Mouse (Mus musculus): ENCODE data around the gene Rusc2.

Gene Rusc2

DNA sequence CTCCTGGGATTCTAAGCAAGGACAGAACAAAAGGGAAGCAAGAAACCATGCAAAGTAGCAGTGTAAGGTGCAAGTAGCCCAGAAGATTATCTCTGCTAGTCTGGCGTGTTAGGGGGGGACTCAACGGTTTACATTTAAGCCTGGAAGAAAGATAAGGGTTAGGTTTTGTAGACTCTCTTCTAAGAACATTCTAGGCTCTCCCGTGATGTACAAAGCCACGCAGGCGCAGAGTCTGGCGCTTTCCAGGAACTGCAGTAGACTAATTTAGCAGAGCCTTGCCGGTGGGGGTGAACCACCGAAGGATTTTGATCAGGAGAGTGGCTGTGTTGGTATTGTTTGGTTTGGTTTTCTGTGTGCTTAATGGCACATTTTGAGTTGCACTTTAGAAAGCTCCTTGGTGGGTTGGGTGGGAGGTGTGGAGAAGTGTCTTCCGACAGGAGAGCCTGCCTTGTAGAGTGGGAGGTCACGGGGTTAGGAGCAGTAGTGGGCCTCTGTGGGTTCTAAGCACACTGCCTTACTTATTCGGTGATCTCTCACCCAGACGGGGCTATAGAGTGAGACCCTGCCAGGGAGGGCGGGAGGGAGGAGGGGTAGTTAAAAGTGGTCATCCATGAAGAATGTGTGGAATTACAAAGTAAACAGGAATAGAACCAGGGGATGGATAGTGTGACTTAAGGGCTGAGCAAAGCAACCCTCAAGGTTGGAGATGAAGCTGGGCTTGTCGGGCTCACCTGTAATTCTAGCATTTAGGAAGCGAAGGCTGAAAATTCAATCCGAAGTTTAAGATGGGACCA, 35.7 kb downstream of the Rusc2 start:
- DNase-seq, result no peak

DNA sequence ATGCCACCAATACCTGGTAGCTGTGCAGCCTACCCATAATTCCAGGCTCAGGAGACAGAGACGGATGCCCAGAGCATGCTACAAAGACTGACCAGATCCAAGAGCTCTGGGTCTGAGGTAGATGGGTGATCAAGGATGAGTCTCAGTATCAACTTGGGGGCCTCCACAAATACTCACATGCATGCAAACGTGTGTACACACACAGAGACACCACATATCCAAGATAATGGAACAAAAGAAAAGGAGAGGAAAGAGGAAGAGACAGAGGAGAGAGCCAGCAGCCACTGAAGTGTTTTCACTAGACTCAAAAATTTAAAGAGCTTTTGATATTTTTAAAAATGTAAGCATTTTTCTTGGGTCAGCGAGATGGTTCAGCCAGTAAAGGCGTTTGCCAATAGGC, 36.7 kb downstream of the Rusc2 start:
- no peak for DNase-seq

DNA sequence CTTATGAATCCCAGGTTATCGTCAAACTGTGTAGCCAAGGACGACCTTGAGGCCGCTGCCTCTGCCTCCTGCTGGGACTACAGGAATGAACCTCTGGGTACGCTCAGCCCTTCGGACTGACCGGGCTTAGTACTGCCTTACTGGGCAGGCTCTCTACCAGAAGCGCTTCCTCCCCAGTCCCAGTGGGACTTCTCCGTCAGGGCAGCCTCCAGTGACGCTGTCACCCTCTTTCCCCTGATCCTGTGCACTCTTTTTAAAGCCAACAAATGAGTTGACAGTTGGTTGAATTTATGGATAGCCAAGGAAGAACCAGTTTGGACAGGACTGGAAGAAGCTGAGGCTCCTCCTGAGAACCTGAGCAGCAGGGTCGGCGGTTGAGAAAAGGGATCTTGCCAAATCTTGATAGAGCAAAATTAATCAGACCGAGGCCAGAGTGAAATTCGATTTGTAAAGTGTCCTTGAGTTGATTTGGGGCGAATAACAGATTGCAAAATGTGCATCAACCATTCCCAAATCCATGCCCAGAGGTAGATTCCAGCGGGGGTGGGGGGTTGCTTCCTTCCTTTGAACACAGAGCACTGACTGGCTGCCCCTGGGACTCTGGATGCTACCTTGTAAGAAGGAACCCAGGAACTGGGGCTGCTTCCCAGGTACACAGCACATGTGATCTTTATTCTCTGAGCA, 37.3 kb downstream of the Rusc2 start:
- DNase-seq, result no peak

DNA sequence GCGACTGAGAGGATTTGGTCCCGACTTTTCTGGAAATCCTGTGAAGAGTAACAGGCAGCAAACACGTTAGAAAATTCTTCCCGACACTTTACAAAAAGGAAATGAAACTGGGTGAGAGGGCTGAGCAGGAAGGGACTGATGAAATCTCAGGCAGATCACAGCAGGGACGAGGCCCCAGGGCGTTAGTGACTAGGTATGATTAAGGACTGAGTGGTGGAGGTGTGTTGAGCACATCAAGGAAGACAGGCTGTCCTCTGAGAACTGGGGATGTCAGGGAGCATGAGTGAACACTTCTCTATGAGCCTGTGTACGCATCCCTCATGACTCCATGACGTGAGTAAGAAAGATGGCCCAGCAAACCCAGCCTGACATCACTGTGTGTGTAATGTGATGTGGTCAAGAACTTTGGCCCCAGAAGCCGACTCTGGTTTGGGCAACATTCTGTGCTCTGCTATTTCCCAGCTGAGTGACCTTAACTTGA, 38.1 kb downstream of the Rusc2 start:
- DNase-seq, result no peak

DNA sequence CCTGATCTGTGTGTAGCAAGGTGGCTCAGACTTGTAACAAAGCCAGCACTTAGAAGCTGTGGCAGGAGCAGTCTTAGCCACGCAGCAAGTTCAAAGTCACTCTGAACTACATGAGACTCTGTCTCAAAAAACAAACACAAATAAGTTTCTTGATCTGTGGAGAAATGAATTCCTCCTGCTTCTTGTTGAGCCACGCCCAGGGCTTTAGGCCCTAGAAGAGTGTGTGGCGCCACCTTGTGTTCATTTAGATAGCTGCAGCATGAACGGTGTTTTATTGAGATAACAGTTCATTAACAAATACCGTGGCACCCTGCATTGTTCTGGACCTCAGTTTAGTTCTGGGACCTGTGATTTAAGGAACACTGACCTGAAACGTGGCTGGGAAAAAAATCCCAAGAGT, 38.5 kb downstream of the Rusc2 start:
- peak in 1 of 2 experiments; percentile 33 for DNase-seq

DNA sequence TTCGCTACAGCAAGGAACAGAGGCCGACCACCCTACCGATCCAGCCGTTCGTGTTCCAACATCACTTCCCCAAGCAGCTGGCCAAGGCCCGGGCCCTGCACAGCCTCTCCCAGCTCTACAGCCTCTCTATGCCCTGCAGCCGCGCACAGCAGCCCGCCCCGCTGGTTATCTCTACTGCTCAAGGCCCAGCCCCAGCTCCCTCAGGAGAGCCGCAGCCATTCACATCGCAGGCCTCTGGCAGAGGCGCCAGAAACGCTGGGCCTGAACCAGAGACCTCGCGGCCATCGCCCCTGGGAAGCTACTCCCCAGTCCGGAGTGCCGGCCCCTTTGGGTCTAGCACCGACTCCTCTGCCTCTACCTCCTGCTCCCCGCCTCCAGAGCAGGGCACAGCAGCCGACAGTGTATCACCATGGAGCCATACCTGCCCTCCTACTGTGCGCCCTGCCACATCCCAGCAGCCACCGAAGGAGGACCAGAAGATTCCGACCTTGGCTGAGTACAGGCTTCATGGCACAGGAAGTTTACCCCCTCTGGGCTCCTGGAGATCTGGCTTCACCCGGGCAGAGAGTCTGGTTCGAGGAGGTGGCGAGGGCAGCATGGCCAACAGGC, 40.0 kb downstream of the Rusc2 start:
- no peak for DNase-seq

DNA sequence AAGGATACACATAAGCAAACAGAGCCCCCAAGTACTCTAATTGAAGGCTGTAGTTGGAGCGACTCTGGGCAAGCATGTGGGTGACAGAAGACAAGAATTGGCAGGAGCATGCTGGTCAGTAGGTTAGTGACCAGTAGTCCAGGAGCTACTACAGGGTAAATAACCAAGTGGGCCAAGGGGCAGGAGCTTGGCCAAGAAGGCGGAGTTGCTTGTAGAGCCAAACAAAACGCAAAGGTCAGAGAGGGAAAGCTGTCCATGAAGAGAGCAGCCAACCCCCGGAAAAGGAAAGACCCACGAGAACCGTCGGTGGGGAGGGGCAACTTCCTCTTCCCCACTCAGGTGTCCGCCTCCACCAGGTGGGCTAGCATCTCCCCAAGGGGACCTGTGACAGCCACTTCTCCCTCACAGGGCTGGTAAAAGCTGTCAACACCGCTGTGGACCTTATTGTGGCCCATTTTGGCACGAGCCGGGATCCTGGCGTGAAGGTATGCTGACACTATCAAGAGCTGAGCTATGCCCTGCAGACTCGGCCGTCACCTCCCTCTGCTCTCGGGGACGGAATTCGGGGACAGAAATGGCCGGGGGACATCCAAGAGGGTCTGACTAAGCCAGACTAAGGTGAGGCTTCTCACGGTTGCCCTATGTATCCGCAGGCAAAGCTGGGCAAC, 41.6 kb downstream of the Rusc2 start:
- no peak for DNase-seq

DNA sequence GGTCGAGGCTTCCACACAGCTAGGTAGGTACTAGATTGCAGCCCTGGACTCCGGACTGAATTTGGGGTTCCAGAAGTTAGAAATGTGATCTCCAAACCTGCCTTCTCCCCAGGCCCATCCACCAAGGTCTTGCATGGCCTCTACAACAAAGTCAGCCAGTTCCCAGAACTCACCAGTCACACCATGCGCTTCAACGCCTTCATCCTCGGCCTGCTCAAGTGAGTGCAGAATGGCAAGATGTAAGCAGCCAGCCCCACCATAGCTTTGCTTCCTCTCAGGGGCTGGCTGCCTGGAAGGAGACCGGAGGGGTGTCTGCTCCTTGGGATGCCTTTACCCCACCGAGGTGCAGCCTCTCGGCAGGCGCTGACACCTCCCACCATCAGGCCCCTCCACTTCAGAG, 42.3 kb downstream of the Rusc2 start:
- no peak for DNase-seq

DNA sequence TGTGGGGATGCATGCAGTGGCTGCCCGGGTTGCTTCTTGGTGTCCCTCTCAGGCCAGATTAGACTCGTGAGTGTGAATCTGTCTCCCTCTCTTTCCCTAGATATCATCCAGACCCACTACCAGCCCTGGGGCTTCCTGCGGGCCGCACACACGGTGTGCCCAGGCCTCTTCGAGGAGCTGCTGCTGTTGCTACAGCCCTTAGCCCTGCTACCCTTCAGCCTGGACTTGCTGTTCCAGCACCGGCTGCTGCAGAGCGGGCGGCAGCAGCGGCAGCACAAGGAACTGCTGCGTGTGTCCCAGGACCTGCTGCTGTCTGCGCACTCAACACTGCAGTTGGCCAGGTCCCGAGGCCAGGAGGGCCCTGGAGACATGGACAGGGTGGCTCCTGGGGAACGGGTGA, 43.4 kb downstream of the Rusc2 start:
- DNase-seq, result no peak

DNA sequence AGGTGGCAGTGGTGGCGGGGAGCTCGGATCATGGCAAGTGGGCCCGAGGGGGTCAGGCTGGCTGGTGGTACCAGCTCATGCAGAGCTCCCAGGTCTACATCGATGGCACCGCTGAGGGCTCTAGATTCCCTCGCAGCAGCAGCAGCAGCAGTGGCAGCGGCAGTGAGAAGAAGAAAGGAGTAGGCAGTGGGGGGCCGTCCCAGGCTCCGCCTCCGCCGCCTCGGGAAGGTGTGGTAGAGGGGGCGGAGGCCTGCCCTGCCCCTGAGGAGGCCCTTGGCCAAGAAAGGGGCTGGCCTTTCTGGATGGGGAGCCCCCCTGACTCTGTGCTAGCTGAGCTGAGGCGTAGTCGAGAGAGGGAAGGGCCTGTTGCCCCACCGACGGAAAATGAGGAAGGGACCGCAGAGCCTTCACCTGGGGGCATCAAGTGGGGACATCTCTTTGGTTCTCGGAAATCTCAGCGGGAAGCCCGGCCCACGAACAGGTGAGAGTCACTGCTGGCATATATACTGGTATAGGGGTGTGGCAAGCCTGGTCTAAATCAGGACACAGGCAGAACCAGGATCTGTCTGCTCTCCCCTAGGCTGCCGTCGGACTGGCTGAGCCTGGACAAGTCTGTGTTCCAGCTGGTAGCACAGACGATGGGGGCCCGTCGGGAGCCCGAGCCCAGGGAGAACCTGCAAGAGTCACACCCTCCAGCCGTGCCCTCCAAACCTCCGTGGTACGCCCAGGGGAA, 44.0 kb downstream of the Rusc2 start:
- DNase-seq, result peak in 1 of 2 experiments; percentile 26

DNA sequence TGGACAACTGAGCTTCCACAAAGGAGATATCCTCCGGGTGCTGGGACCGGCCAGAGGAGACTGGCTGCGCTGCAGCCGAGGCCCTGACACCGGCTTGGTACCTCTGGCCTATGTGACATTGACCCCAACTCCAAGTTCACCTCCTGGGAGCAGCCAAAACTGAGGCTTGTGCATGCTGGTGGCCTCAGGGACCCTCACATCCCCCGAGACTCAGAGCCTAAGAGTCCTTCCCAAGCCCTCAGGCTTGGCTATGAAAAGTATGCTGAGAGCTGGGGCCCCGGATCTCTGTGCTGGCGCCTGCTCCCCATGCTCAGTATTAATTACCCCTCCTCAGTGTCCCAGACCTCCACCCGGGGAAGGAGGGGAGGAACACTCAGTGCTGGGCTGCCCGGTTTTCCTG, 44.7 kb downstream of the Rusc2 start:
- no peak for DNase-seq

DNA sequence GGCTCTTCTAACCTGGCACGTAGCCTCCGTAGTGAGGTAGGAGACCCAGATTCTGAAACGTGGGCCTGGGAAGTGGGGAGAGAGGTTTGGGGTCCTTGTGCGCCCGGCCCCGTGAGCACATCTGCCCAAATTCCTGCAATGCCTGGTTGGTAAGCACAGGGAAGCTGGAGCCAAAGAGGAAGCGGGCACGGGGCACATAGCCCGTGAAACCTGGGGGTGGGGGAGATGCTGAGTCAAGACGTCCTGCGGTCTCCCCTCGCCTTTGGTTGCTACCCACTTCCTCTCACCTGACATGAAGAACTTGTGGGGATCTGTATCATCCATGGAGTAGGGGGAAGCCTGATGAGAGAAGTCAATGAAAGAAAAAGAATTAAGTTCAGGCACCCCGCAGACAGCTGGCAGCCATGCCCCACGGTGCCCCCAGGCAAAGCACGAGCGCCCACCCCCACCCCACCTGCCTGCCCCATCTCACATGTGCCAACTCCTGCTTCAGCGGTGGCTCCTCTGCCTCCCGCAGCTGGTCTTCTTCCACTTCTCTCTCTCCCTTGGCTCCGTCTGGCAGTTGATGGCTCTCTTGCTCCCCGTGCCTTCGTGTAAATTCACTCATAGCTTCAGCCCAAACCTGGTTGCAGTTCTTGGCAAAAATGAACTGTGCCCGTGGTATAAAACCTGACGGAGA, 45.9 kb downstream of the Rusc2 start:
- DNase-seq, result peak; percentile 76 to 86

DNA sequence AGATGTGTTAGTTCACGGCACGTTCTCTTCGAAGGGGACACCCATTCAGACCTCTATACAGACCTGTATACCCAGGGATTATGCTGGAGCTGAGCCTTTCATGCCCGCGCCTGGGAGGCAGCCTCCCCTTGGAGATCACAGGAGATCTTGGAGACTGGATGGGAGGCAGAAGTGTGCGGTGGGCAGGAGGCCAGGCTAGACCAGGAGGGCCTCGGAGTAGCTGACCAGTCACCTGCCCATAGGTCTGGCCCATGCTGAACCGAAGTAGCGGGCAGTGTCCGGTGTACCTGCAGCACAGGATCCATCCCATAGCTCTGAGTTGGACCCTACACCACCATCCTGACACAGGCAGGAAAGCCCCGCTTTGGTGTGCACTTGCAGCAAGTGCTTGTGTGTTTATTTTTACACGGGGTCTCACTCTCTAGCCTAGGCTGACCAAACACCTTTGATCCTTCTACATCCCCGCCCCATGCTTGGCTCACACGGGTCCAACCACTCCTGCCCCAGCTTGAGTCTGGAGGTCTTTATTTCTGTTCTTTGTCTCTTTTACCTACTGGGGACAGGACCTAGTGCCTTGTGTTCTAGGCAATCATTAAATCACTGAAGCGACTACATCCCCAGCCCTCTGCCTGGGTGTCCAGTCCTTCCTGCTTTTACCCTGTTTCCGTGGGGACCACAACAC, 46.5 kb downstream of the Rusc2 start:
- peak in 1 of 2 experiments; percentile 28 for DNase-seq

DNA sequence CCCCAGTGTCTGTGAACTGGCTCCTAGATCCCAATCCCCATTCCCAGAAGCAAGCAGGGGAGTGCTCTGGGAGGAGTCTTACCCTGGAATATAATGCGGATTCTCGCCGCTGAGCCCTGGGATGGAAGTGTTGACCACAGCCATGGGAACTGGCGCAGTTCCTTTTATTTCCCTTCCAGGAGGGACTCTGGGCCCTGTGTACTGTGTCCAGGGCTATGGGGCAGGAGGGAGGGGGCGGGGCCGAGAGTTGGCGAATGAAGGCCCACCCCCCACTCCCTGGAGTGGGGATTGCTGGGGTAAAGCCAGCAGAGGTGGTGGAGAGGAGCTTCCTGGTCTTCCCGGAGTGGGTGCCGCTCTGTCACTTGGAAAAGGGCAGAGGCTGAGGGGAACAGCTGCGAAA, 47.2 kb downstream of the Rusc2 start, which contains the start of gene Fam166b:
Gene Fam166b, minus strand, starts transcription at position 189 of the 400 bp plus-strand sequence.
- DNase-seq, result no peak

DNA sequence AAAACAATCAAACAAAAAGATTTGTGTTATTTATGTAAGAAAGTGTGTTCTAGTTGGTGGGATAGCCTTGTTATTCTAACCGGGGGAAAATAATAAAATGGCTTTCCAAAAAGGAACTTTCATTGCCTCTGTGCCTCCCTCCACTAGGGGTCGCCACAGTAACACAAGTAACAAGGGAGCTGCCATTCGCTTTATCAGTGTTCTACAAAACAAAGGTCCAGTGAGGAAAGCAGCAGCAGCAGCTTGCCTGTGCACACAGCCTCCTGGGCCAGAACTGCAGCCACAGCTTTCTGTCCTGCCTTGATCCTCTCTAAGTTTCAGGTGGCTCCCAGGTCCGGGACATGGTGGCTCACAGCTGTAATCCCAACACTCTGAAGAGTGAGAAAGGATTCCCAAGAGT, 49.9 kb downstream of the Rusc2 start:
- DNase-seq, result no peak

DNA sequence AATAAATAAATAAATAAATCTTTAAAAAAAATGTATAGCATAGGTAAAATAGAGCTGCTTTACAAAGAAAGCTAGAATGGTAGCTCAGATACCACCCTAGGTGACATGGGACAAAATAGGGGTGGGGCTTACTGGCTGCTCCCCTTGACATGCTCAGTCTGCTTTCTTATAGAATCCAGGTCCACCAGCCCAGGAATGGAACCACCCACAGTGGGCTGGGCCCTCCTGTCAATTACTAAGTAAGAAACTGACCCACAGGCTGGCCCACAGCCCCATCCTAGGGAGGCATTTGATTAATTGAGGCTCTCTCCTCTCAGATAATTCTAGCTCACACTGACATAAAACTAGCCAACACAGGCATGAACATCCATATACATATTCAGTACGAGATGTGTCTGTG, 51.1 kb downstream of the Rusc2 start:
- DNase-seq, result no peak

DNA sequence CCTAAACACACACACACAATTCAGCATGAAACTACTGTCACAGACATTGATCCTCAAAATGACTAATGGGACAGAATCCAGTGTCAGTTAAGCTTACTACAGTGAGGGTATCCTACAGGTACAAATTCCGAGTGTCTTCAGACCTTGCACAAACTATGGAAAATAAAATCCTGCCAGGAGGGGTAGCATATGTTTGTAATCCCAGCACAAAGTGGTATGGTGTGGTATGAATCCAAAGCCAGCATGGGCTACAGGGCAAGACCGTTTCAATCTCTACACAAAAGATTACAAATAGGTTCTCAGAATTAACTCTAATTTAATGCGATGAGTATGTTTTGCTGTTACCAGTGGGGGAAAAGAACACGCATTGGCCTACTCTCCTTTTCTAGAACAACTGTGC, 59.9 kb downstream of the Rusc2 start, which contains the start of gene Tesk1:
Gene Tesk1, plus strand, starts transcription at position 301 of the 400 bp plus-strand sequence.
- no peak for DNase-seq

DNA sequence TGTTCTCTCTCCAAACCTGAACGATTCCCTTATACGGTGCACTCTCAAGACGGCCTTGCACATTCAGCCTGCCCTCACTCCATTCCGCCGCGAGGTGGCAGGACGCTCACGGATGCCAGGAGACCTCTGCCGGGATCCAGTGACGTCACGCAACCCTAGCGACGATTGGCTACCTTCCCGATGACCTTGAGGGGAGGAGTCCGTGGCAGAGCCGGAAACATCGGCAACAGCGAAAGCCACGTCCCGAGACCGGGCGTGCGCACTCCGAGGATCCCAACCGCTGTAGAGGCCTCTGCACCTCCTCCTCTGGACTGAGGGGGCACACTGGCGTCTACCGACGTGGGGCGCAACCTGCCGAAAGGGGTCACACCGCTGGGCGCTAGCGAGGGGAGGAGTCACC, 60.3 kb downstream of the Rusc2 start:
- peak; percentile 99 for DNase-seq

DNA sequence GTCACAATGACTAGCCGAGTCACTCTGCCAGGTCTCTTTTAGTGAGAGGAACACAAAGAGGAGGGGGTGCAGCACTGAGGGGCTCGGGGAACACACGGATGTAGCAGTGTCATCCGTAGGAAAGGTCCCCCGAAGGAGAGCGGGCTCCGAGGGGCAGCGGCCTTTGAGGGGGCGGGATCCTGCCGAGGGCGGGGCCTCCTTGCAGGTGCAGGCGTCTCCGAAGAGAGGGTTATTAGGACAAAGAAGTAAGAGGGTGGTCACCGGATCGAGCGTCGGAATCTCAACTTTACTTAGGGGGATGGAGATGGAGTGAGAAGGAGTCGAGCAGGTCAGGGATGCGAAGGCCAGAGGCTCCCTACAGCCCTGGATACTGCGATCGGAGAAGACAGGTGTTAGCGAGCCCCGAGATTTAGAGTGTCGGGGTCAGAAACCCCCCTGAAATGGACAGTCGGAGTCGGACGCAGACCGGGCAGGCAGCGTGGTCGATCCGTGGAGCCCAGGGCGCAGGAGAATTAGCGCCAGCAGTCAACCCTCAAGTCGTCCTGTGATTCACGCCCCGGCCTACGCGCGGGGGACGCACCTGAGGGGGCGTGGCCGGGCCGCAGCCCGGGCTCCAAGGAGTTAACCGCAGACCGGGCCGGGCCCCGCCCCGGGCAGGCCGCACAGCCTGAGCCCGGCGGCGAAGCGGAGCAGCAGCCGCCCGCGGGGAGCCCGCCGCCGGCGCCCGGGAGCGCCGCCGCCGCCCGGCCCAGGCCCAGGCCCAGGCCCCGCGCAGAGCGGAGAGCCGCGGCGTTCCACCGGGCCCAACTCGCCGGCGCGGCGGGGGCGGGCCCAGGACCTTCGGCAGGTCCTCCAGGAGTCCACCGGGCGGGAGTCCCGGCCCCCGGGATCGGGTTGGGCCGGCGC, 60.9 kb downstream of the Rusc2 start:
- peak in 1 of 2 experiments; percentile 62 for DNase-seq

DNA sequence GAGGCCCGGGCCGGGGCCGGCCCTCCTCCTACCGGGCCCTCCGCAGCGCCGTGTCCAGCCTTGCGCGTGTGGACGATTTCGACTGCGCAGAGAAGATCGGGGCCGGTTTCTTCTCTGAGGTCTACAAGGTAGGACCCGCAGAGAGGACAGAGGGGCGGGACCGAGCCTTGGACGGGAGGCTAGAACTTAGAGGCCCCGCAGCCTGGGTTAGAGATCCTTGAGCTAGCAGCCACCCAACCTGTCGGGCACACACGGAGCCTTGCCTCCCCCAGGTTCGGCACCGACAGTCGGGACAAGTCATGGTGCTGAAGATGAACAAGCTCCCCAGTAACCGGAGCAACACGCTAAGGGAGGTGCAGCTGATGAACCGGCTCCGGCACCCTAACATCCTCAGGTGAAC, 61.7 kb downstream of the Rusc2 start:
- DNase-seq, result no peak
